Mouse (Mus musculus) MEL (cell line): Measurements from ENCODE around the gene Inpp5b. TPM values are rescaled to one million over a fixed set of nuclear protein-coding genes. Genes with fewer than 3 reads are reported as not detected.

Experiments
- DNase-seq: peaks from one replicate; pipeline ENCODE4 v3.0.0; 2011; ENCODE audit warnings: low read depth, low spot score
- H3K27ac ChIP-seq: 2 replicates; pipeline ENCODE4 v1.5.1; 2012; ENCODE audit warnings: low read depth, mild to moderate bottlenecking, control low read depth, low read length, moderate library complexity; ENCODE audit not compliant: control insufficient read depth
- H3K27me3 ChIP-seq, 2 experiments: fragments of 150-350 bp in 1 of 2; sonication (generic) in 1 of 2; 2 replicates each; pipeline ENCODE4 v1.6.1; 2012; ENCODE audit warnings: low read length in 2 of 2, mild to moderate bottlenecking in 2 of 2, improper control_type of control experiment in 1 of 2, moderate library complexity in 1 of 2; ENCODE audit not compliant: insufficient read depth in 2 of 2, control insufficient read depth in 1 of 2
- H3K36me3 ChIP-seq, 2 experiments: 2 replicates each; pipeline ENCODE4 v1.6.1; 2012 to 2014; ENCODE audit warnings: low read length in 2 of 2, improper control_type of control experiment in 1 of 2, inconsistent platforms in 1 of 2, mild to moderate bottlenecking in 1 of 2; ENCODE audit not compliant: insufficient read depth in 2 of 2, control insufficient read depth in 1 of 2
- H3K4me1 ChIP-seq, 2 experiments: fragments of 150-350 bp in 1 of 2; sonication (generic) in 1 of 2; 2 replicates each; pipeline ENCODE4 v1.6.1; 2012; ENCODE audit warnings: low read length in 2 of 2, improper control_type of control experiment in 1 of 2, mild to moderate bottlenecking in 1 of 2; ENCODE audit not compliant: insufficient read depth in 2 of 2, control insufficient read depth in 1 of 2
- H3K4me3 ChIP-seq, 2 experiments: fragments of 150-350 bp in 1 of 2; sonication (generic) in 1 of 2; 2 replicates each; pipeline ENCODE4 v1.5.1; 2012; ENCODE audit warnings: low read depth in 2 of 2, low read length in 2 of 2, mild to moderate bottlenecking in 2 of 2, moderate library complexity in 2 of 2, control low read depth in 1 of 2, improper control_type of control experiment in 1 of 2; ENCODE audit not compliant: control insufficient read depth in 1 of 2, insufficient read depth in 1 of 2
- H3K79me2 ChIP-seq: 2 replicates; pipeline ENCODE4 v1.6.1; 2012; ENCODE audit warnings: mild to moderate bottlenecking, low read length, moderate library complexity; ENCODE audit not compliant: control insufficient read depth, poor library complexity, insufficient read depth
- H3K9ac ChIP-seq: 2 replicates; pipeline ENCODE4 v1.6.1; 2012; ENCODE audit warnings: low read depth, mild to moderate bottlenecking, control low read depth, low read length, moderate library complexity; ENCODE audit not compliant: control insufficient read depth, poor library complexity, severe bottlenecking
- H3K9me3 ChIP-seq: fragments of 150-350 bp; sonication (generic); replicated peaks from 2 replicates; pipeline ENCODE4 v1.6.1; 2012; ENCODE audit warnings: mild to moderate bottlenecking, low read length, improper control_type of control experiment, moderate library complexity; ENCODE audit not compliant: insufficient read depth
- BHLHE40 ChIP-seq: IDR thresholded peaks from 2 replicates; pipeline ENCODE4 v1.6.1; 2012; ENCODE audit warnings: low read depth, mild to moderate bottlenecking, inconsistent platforms, low read length, improper control_type of control experiment, borderline replicate concordance
- CTCF ChIP-seq, 3 experiments: IDR thresholded peaks in 2 of 3; conservative IDR thresholded peaks in 1 of 3; 2 replicates each; pipeline ENCODE4 v1.5.1; 2011 to 2012; ENCODE audit warnings: low read length in 3 of 3, low read depth in 2 of 3, mild to moderate bottlenecking in 2 of 3, improper control_type of control experiment in 1 of 3, inconsistent platforms in 1 of 3, mixed read lengths in 1 of 3, moderate library complexity in 1 of 3; ENCODE audit not compliant: control insufficient read depth in 1 of 3, insufficient read depth in 1 of 3, poor library complexity in 1 of 3, severe bottlenecking in 1 of 3
- E2F4 ChIP-seq: IDR thresholded peaks from 2 replicates; pipeline ENCODE4 v1.6.1; 2011; ENCODE audit warnings: low read depth, low read length, improper control_type of control experiment, borderline replicate concordance
- EP300 ChIP-seq, 2 experiments: IDR thresholded peaks; 2 replicates each; pipeline ENCODE4 v1.6.1; 2011; ENCODE audit warnings: improper control_type of control experiment in 2 of 2, low read length in 2 of 2, low read depth in 1 of 2, mild to moderate bottlenecking in 1 of 2
- ETS1 ChIP-seq: IDR thresholded peaks from 2 replicates; pipeline ENCODE4 v1.6.1; 2012; ENCODE audit warnings: low read depth, mild to moderate bottlenecking, inconsistent platforms, low read length, improper control_type of control experiment, moderate library complexity
- GATA1 ChIP-seq: IDR thresholded peaks from 2 replicates; pipeline ENCODE4 v1.6.1; 2011; ENCODE audit warnings: low read depth, low read length, improper control_type of control experiment
- HCFC1 ChIP-seq: IDR thresholded peaks from 2 replicates; pipeline ENCODE4 v1.6.1; 2012; ENCODE audit warnings: low read depth, mild to moderate bottlenecking, inconsistent platforms, low read length, improper control_type of control experiment, moderate library complexity
- MAX ChIP-seq: IDR thresholded peaks from 2 replicates; pipeline ENCODE4 v1.6.1; 2011; ENCODE audit warnings: low read length, improper control_type of control experiment
- MXI1 ChIP-seq: IDR thresholded peaks from 2 replicates; pipeline ENCODE4 v1.6.1; 2011; ENCODE audit warnings: mild to moderate bottlenecking, low read depth, low read length, improper control_type of control experiment
- POLR2A ChIP-seq, 2 experiments: IDR thresholded peaks; 2 replicates each; pipeline ENCODE4 v1.6.1; 2011 to 2012; ENCODE audit warnings: low read length in 2 of 2, mild to moderate bottlenecking in 2 of 2, control low read depth in 1 of 2, improper control_type of control experiment in 1 of 2, low read depth in 1 of 2, moderate library complexity in 1 of 2; ENCODE audit not compliant: control insufficient read depth in 1 of 2, insufficient read depth in 1 of 2, poor library complexity in 1 of 2
- POLR2AphosphoS5 ChIP-seq: IDR thresholded peaks from 2 replicates; pipeline ENCODE4 v1.6.1; 2012; ENCODE audit warnings: low read depth, borderline replicate concordance, mild to moderate bottlenecking, inconsistent platforms, low read length, moderate library complexity, mixed read lengths
- RCOR1 ChIP-seq: IDR thresholded peaks from 2 replicates; pipeline ENCODE4 v1.6.1; 2012; ENCODE audit warnings: low read depth, mild to moderate bottlenecking, inconsistent platforms, low read length, improper control_type of control experiment
- SIN3A ChIP-seq: IDR thresholded peaks from 2 replicates; pipeline ENCODE4 v1.6.1; 2012; ENCODE audit warnings: low read length, improper control_type of control experiment, inconsistent platforms
- SMC3 ChIP-seq: IDR thresholded peaks from 2 replicates; pipeline ENCODE4 v1.6.1; 2011; ENCODE audit warnings: low read depth, low read length, improper control_type of control experiment
- TAL1 ChIP-seq: IDR thresholded peaks from 2 replicates; pipeline ENCODE4 v1.6.1; 2012; ENCODE audit warnings: mild to moderate bottlenecking, inconsistent platforms, low read length, moderate library complexity, mixed read lengths
- TBP ChIP-seq: IDR thresholded peaks from 2 replicates; pipeline ENCODE4 v1.8.0; 2011; ENCODE audit warnings: low read depth, low read length, improper control_type of control experiment
- TCF12 ChIP-seq: IDR thresholded peaks from 2 replicates; pipeline ENCODE4 v1.6.1; 2014; ENCODE audit warnings: low read depth, mild to moderate bottlenecking, inconsistent platforms, low read length, improper control_type of control experiment, moderate library complexity
- UBTF ChIP-seq: IDR thresholded peaks from 2 replicates; pipeline ENCODE4 v1.6.1; 2012; ENCODE audit warnings: low read depth, mild to moderate bottlenecking, inconsistent platforms, low read length, improper control_type of control experiment, moderate library complexity, borderline replicate concordance; ENCODE audit not compliant: insufficient read depth
- USF2 ChIP-seq, 2 experiments: IDR thresholded peaks; 2 replicates each; pipeline ENCODE4 v1.6.1; 2011 to 2012; ENCODE audit warnings: improper control_type of control experiment in 2 of 2, low read length in 2 of 2, borderline replicate concordance in 1 of 2, inconsistent platforms in 1 of 2, low read depth in 1 of 2, mild to moderate bottlenecking in 1 of 2; ENCODE audit not compliant: insufficient read depth in 1 of 2
- ZNF384 ChIP-seq: IDR thresholded peaks from 2 replicates; pipeline ENCODE4 v1.6.1; 2012; ENCODE audit warnings: low read depth, mild to moderate bottlenecking, inconsistent platforms, low read length, improper control_type of control experiment
- polyA plus RNA-seq, 2 experiments: library from polyadenylated mRNA; stranded (reverse) in 1 of 2; unstranded in 1 of 2; fragments of >175 nt in 1 of 2; fragments of >200 nt in 1 of 2; gene quantifications; 2 replicates each; pipeline versions ENCODE4 v1.2.1 to v1.2.4; 2012; ENCODE audit warnings: low replicate concordance in 2 of 2, low read depth in 1 of 2; ENCODE audit not compliant: insufficient read length in 2 of 2, insufficient read depth in 1 of 2, missing spikeins in 1 of 2
- total RNA-seq: library from RNA; depleted of rRNA; stranded (reverse); fragments of 300-350 nt; gene quantifications from 2 replicates; pipeline ENCODE4 v1.2.3, GENCODE M21; 2012

Inpp5b gene
- total and polyA plus RNA-seq, 3 experiments: 28.6 to 52.5 TPM; not detected in 1

DNA sequence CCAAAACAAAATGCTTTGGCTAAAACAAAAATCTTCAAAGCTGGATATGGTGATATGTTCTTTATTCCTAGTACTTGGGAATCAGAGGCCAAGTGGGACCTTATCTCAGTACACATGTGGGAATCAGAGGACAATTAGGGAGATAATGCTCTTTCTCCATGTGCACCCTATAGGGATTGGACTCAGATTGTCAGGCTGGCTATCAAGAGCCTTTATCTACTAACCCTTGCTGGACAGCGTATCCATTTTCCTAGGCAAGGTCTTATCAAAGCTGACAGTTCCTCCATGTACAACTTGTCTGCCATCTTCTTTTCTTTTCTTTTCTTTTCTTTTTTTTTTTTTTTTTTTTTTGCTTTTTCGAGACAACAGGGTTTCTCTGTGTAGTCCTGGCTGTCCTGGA is 31.8 kb downstream of the Inpp5b start:
- H3K36me3 ChIP-seq: peaks cover 6 to 52% of the 10 kb centered on the region in 2 experiments
- no peak overlapping the region for H3K27ac ChIP-seq
- peaks cover 25 to 58% of the 10 kb centered on the region in 2 experiments for H3K4me1 ChIP-seq
- H3K9me3 ChIP-seq: no peaks in the 10 kb centered on the region
- DNase-seq: peak; percentile 28
- H3K4me3 ChIP-seq: no peak overlapping the region
- H3K9ac ChIP-seq: no peak overlapping the region
- TF ChIP-seq E2F4: no peak
- no peak for TF ChIP-seq BHLHE40
- no peak for TF ChIP-seq TCF12
- peak; percentile 80 for TF ChIP-seq GATA1
- peak; percentile 78 for TF ChIP-seq ZNF384
- TF ChIP-seq UBTF: no peak
- TF ChIP-seq ETS1: 0 out of 2 replicates have a peak, but pooled peaks have one; percentile 15
- TF ChIP-seq MAX: no peak
- peak; percentile 50; a peak in 3 of 4 replicates for TF ChIP-seq EP300 (IDR thresholded peaks at IDR 0.05; ENCODE audit: low read depth in 1 of 2, low read length in 2 of 2)
- TF ChIP-seq TAL1: peak; percentile 55
- no peak for TF ChIP-seq CTCF (IDR thresholded peaks at IDR 0.05 in 2 of 3, conservative IDR thresholded peaks at IDR 0.05 in 1 of 3; ENCODE audit: control insufficient read depth in 1 of 3, insufficient read depth in 1 of 3, low read depth in 2 of 3, low read length in 3 of 3, poor library complexity in 1 of 3, severe bottlenecking in 1 of 3)
- TF ChIP-seq HCFC1: no peak
- no peak for TF ChIP-seq POLR2A (IDR thresholded peaks at IDR 0.05; ENCODE audit: control insufficient read depth in 1 of 2, insufficient read depth in 1 of 2, low read depth in 1 of 2, low read length in 2 of 2, poor library complexity in 1 of 2)
- peak; percentile 79 for TF ChIP-seq RCOR1
- TF ChIP-seq, all 39 proteins: peak for 6
- H3K27me3 ChIP-seq: no peaks in the 10 kb centered on the region
- H3K79me2 ChIP-seq: peaks cover 24% of the 10 kb centered on the region

DNA sequence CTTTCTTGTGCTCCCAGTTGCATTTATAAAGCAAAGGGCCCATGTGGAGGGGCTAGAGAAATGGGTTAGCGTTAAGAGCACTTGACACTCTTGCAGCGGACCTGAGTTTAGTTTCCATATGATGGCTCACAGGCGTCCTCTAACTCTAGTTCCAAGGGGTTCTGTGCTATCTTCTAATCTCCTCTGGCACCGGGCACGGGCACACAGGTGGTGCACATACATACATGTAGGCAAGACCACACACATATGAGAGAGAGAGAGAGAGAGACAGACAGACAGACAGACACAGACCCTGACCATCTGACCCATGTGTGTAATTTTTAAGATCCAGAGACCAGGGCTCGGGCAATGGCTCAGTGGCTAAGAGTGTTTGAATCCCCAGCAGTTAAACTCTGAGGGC is 32.3 kb downstream of the Inpp5b start:
- Histone ChIP-seq H3K9me3 (no peaks in the 10 kb centered on the region), H3K4me1 (peaks cover 24 to 52% of the 10 kb centered on the region in 2 experiments), H3K27ac (peak overlapping the region; percentile 35), H3K9ac (no peak overlapping the region), H3K79me2 (peaks cover 21% of the 10 kb centered on the region), H3K27me3 (no peaks in the 10 kb centered on the region), H3K4me3 (no peak overlapping the region), H3K36me3 (peaks cover 6 to 47% of the 10 kb centered on the region in 2 experiments)
- TF ChIP-seq ETS1 (no peak), HCFC1 (no peak), SMC3 (no peak), EP300 (IDR thresholded peaks at IDR 0.05; ENCODE audit: low read depth in 1 of 2, low read length in 2 of 2) (no peak), UBTF (no peak), CTCF (IDR thresholded peaks at IDR 0.05 in 2 of 3, conservative IDR thresholded peaks at IDR 0.05 in 1 of 3; ENCODE audit: control insufficient read depth in 1 of 3, insufficient read depth in 1 of 3, low read depth in 2 of 3, low read length in 3 of 3, poor library complexity in 1 of 3, severe bottlenecking in 1 of 3) (no peak), SIN3A (no peak), ZNF384 (no peak), USF2 (IDR thresholded peaks at IDR 0.05; ENCODE audit: borderline replicate concordance in 1 of 2, insufficient read depth in 1 of 2, low read depth in 1 of 2, low read length in 2 of 2) (no peak), E2F4 (no peak), POLR2AphosphoS5 (no peak), TBP (no peak), MXI1 (no peak)
- no peak for DNase-seq
